Mouse (Mus musculus) liver, postnatal 0 days (tissue): ENCODE results near the gene Atp5b. TPM values are rescaled to one million over a fixed set of nuclear protein-coding genes. Genes with fewer than 3 reads are reported as not detected.
A peak's percentile ranks its signal among the peaks of the same experiment; 100 is the strongest.

Experiments used
- ATAC-seq: fragments of 200-750 bp; cut with Nextera tagmentation; 2 replicates; pipeline ENCODE4 v1.8.0; 2017; ENCODE audit warnings: mild to moderate bottlenecking, moderate library complexity
- DNase-seq: peaks from one replicate; pipeline ENCODE4 v3.0.0-alpha.2; 2016
- H3K27ac ChIP-seq: fragments of 300-500 bp; sonication (generic); 2 replicates; pipeline ENCODE4 v1.5.1; 2014; ENCODE audit warnings: antibody characterized with exemption, moderate library complexity, mild to moderate bottlenecking, low read depth
- H3K27me3 ChIP-seq: fragments of 300-500 bp; sonication (generic); 2 replicates; pipeline ENCODE4 v1.6.1; 2014; ENCODE audit warnings: low read length, control low read depth, mixed read lengths; ENCODE audit not compliant: insufficient read depth
- H3K36me3 ChIP-seq: fragments of 300-500 bp; sonication (generic); replicated peaks from 2 replicates; pipeline ENCODE4 v1.6.1; 2014; ENCODE audit warnings: mild to moderate bottlenecking, control low read depth, low read length, moderate library complexity, mixed read lengths; ENCODE audit not compliant: insufficient read depth
- H3K4me1 ChIP-seq: fragments of 300-500 bp; sonication (generic); 2 replicates; pipeline ENCODE4 v1.6.1; 2014; ENCODE audit warnings: antibody characterized with exemption, mild to moderate bottlenecking, control low read depth; ENCODE audit not compliant: insufficient read depth
- H3K4me2 ChIP-seq: fragments of 300-500 bp; sonication (generic); 2 replicates; pipeline ENCODE4 v1.6.1; 2014; ENCODE audit warnings: low read depth, mild to moderate bottlenecking, low read length, moderate library complexity, mixed read lengths
- H3K4me3 ChIP-seq: fragments of 300-500 bp; sonication (generic); 2 replicates; pipeline ENCODE4 v1.5.1; 2014; ENCODE audit warnings: low read depth, low read length
- H3K9ac ChIP-seq: fragments of 300-500 bp; sonication (generic); replicated peaks from 2 replicates; pipeline ENCODE4 v1.6.1; 2014; ENCODE audit warnings: mild to moderate bottlenecking, moderate library complexity
- H3K9me3 ChIP-seq: fragments of 300-500 bp; sonication (generic); 2 replicates; pipeline ENCODE4 v1.6.1; 2016; ENCODE audit warnings: mild to moderate bottlenecking, control low read depth, low read length, mixed read lengths
- CTCF ChIP-seq: sonication (generic); IDR thresholded peaks from 2 replicates; pipeline ENCODE4 v1.5.1; 2016; ENCODE audit warnings: antibody characterized with exemption, low read depth
- EP300 ChIP-seq: IDR thresholded peaks from 2 replicates; pipeline ENCODE4 v1.6.1; 2016; ENCODE audit warnings: antibody characterized with exemption, low read depth, mild to moderate bottlenecking
- WGBS: fragments of 180-500 bp; shearing (Covaris S2); extraction: QIAGEN DNeasy Blood & Tissue Kit; methylation state at CpG from one replicate; pipeline ENCODE4 v1.1.7; 2014; ENCODE audit not compliant: insufficient replicate concordance; 5-methylcytosine and 5-hydroxymethylcytosine counted together
- polyA plus RNA-seq: library from polyadenylated mRNA; unstranded; fragments of >200 nt; fragmentation: Nextera tagmentation; extraction: Ambion mirVana; gene quantifications from 2 replicates; pipeline ENCODE4 v1.2.1, GENCODE M21; 2015

The Atp5b gene
- polyA plus RNA-seq, 1 experiment from 2014 or later: 1,865 TPM

GRCm38 (mm10) chr10:128090651-128091563 lies 7.8 kb downstream of the Atp5b start:
- peak overlapping the region; percentile 82 for H3K4me3 ChIP-seq
- peaks cover 40% of the 10 kb centered on the region for H3K36me3 ChIP-seq
- H3K4me2 ChIP-seq: peak overlapping the region; percentile 69
- H3K4me1 ChIP-seq: peaks cover 39% of the 10 kb centered on the region
- no peaks in the 10 kb centered on the region for H3K27me3 ChIP-seq
- TF ChIP-seq EP300: peak; percentile 66; the same call in 1 of the 2 replicates
- TF ChIP-seq CTCF: peak; percentile 94
- ATAC-seq (peak; percentile 59), DNase-seq (peak; percentile 92)
- H3K9me3 ChIP-seq: no peaks in the 10 kb centered on the region
- peak overlapping the region; percentile 99 for H3K27ac ChIP-seq
- peak overlapping the region; percentile 93 for H3K9ac ChIP-seq
- WGBS: 4% methylated on average over 14 of the region's 14 CpGs

GRCm38 (mm10) chr10:128091564-128092505 lies 8.8 kb downstream of the Atp5b start, which contains the start of gene Baz2a:
Gene Baz2a, plus strand, starts transcription at chr10:128091577.
- peaks cover 45% of the 10 kb centered on the region for H3K4me1 ChIP-seq
- H3K9ac ChIP-seq: peak within 1 kb of the TSS; percentile 93
- WGBS: 1% methylated on average over 20 of the region's 20 CpGs
- DNase-seq (peak; percentile 91), ATAC-seq (peak; percentile 77)
- H3K4me3 ChIP-seq: peak within 1 kb of the TSS; percentile 82
- peaks cover 31% of the 10 kb centered on the region for H3K36me3 ChIP-seq
- H3K9me3 ChIP-seq: no peaks in the 10 kb centered on the region
- peak within 1 kb of the TSS; percentile 69 for H3K4me2 ChIP-seq
- H3K27me3 ChIP-seq: no peaks in the 10 kb centered on the region
- H3K27ac ChIP-seq: peak within 1 kb of the TSS; percentile 99
- TF ChIP-seq CTCF: no peak
- no peak for TF ChIP-seq EP300

GRCm38 (mm10) chr10:128092506-128093495 lies 9.7 kb downstream of the Atp5b start:
- DNase-seq: peak; percentile 88
- H3K9me3 ChIP-seq: no peaks in the 10 kb centered on the region
- peak overlapping the region; percentile 99 for H3K27ac ChIP-seq
- peaks cover 23% of the 10 kb centered on the region for H3K36me3 ChIP-seq
- H3K9ac ChIP-seq: peak overlapping the region; percentile 93
- H3K27me3 ChIP-seq: no peaks in the 10 kb centered on the region
- H3K4me3 ChIP-seq: peak overlapping the region; percentile 82
- peak; percentile 26 for ATAC-seq
- H3K4me1 ChIP-seq: peaks cover 48% of the 10 kb centered on the region
- TF ChIP-seq CTCF (peak; percentile 61), EP300 (no peak)
- peak overlapping the region; percentile 69 for H3K4me2 ChIP-seq
- 1% methylated on average over 76 of the region's 88 CpGs for WGBS

- 24% methylated on average over 13 of the region's 13 CpGs for WGBS
- Histone ChIP-seq H3K9me3 (no peaks in the 10 kb centered on the region), H3K4me3 (peak overlapping the region; percentile 82), H3K4me1 (peaks cover 52% of the 10 kb centered on the region), H3K27ac (peak overlapping the region; percentile 99), H3K9ac (peak overlapping the region; percentile 93), H3K36me3 (peaks cover 14% of the 10 kb centered on the region), H3K4me2 (peak overlapping the region; percentile 69), H3K27me3 (no peaks in the 10 kb centered on the region)
- TF ChIP-seq CTCF (no peak), EP300 (no peak)
- peak; percentile 70 for DNase-seq
- ATAC-seq: peak; percentile 28
Measured at GRCm38 (mm10) chr10:128093496-128094294, 10.6 kb downstream of the Atp5b start.
